Mouse (Mus musculus): Measurements from ENCODE around the gene 1700037H04Rik.

Gene 1700037H04Rik

DNA sequence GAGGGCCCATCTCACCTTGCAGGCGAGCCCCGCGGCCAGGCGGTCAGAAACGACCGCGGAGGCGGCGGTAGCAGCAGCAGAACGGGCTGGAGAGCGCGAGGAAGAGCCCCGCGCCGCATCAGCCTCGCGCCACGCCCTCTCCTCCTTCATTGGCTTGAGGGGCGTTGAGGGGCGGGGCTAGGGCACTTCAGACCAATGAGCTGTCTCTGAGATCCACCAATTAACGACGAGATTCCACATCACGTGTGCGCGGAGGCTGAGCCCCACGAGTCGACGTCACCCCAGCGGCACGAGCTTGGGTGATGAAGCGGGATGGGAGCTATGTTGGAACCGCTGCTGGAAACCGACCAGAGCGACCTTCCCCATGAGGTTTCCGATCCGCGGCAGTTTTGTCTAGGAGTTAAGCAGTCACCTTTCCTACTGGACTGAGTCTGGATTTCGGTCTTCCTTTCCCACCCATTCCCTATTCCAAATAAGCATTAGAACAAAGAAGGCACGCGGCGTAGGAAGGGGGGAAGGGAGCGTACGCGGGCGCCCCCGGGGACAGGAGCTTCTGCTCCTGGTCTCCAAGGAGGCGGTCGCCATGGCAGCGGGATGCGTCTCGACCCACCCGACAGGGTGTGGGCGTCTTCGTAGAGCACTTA lies at the start of gene 1700037H04Rik:
1700037H04Rik (minus strand) TSS at position 144 of the 644 bp plus-strand sequence.
- DNase-seq = peak; percentile 98

DNA sequence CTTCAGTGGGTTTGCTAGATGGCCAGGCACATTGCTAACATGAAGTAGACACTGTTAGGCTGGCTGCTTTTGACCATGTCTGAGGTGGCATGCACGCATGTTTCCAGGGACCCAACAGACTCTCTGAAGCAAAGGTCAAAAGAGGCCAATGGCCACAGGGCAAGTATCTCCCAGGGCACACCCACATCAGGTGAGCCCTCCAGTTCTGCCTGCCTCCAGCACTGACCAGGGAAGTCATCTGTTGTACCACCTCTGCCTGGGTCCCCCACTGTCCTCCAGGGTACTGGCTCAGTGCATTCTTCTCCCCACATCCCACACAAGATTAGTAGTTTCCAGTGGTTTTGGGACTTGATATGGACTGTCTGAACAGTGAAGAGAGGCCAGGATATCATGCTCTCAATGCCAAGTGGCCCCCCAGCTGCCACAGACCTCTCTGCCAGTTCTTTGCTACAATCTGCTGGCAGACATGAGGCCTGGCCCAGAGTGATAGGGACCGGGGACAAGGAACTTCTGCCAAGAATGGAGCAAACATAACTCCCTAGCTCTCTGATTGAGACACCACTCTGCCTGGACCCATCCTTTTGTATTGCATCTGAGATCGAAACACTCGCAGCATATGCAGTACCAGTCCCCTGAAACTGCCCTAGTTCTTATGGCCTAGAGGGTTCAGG lies 49.4 kb upstream of the 1700037H04Rik start:
- no peak for DNase-seq

DNA sequence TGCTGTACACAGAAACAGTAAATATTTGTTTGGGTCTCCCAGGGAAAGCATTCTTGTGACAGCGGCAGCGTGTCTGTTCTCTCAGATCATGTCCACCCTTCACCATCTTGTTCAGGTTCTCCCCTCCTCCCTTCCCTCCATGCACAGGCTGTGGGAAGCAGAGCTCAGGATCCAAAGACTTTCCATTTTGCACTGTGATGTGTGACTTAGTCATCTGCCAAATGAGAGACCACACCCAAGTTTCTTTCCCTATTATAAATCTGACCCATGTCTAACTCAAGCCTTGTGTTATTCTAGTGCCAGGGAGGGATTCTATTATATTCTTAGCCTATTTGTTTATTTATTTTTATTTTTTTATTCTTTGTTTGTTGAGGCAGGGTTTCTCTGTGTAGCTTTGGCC lies 48.5 kb upstream of the 1700037H04Rik start:
- DNase-seq = no peak

DNA sequence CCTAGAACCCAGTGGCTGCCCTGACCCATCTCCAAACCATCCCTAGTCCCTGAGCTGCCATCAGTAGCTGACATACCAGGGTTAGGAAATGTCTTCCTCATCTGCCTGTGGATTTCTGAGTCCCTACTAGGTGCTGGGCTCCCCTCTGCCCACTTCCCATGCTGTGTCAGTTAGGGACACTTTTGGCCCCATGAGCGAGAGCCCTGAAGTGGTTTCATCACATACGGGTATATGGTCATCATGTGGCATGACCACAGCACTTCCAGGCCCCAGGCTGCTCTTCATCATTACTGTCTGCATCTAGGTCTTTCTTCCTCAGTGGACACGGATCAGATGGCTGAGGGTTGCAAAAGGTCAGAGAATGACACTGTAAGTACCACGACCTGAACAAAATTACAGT lies 46.9 kb upstream of the 1700037H04Rik start, which contains the start of gene Ap5s1:
Ap5s1 (plus strand) TSS at position 301 of the 400 bp plus-strand sequence.
- DNase-seq = no peak

DNA sequence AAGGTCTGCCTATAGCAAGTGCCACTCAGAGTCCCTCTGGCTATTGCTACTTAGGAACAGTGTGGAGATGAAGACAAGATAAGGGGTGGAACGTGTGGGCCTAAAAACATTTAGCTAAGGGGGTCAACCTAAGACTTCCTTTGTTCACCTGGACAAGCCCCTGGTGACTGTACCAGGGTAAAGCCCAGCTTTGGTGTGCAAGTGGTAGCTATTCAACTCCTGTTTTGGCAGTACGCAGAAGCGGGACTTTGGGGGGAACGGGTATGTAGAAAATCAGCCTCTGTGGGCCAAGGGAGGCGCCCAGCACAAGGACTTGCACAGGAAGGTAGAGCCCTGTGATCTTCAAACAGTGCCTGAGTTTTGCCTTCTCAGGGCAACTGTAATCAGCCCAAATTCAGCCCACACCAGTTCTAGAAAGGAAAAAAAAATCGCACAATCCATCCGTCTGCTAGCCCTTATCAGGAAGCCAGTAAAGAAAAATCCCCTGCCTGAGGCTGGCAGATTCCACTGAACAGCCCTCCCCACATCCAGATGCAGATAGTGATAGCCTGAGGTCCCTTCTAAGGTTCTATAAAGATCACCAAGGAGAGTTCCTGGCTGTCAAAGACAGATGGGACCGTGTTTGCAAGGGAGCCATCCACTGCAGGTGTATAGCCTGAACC lies 45.8 kb upstream of the 1700037H04Rik start:
- DNase-seq = no peak

DNA sequence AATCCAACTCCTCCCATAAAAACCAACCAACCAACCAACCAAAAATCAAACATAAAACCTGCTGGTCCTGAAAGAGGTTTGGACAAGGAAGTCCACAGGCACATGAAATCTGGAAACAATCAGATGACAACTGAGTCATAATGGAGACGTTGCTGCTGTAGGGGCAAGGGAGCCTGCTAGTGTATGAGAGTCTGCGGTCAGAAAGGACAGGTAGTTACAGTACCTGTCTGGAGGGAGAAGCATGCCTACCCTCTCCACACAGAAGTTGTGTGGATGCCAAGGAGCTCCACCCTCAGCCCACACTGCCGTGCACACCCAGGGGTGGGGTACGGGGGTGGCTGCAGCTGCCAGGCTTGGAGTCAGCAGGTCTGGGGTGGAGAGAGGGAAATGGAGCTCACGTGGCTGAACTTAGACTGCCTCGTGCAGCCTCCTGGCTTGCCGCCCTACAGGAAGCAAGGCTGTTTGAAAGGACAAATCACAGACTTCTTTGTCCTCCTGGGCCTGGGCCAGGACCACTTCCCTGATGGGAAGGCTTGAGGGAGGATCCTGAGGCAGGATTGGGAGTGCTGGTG lies 44.6 kb upstream of the 1700037H04Rik start:
- DNase-seq = peak; percentile 28

DNA sequence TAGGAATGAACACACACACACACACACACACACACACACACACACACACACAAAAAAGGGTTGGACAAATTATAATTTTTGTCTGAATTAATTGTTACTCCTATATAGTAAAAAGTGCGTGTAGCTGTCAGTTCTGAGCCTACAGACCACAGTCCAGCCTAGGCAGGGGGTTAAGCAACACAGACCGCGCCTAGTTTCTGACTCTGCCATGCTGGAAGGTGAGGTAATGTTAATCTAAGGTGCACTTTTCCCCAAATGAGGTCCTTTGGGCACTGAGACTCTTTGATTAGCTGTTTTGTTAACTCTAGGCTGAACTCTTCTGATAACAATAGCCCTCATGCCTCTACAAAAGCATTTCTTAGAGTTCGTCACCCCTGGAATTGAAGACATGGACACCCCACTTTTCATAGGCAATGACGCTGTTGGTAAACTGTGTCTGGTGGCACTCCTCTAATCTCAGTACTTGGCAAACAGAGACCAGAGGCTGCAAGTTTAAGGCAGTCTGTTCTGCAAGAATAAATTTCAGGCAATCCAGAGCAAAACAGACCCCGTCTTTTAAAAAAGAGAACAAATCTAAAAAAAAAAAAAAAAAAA lies 44.0 kb upstream of the 1700037H04Rik start:
- no peak for DNase-seq

DNA sequence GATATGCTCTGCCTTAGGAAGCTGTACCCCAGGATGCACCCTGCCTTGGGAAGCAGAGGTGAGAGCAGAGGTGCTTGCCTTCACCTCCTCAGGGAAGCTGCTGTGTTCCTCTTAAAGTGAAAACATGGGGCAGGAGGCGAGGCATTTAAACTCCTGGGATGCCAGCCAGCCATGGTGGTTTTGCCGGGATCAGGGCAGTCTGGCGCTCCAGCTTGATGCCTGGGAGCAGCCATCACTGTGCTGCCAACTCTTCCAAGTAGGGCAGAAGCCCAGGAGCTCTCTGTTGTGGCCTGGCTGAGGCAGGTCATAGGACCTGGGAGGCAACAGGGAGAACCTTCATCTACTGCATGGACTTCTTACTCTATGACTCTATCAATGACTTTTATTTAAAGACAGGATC lies 41.4 kb upstream of the 1700037H04Rik start:
- no peak for DNase-seq

DNA sequence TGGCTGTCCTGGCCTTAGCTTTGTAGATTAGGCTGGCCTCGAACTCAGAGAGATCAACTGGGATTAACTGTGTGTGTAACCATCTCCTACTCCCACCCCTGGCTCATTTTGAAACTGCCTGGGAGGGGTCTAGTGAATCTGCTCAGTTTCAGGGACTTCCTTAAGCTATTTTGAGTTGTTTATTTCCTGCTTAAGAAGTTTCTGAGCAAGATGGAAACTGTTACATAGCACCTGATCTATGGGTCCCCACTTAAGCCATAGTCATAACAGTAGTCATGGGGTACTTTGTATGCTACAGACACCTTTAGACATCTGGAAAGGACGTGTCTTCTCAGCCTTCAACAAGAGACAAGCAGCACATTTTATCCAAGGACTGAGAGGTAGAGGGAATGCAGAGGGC lies 40.8 kb upstream of the 1700037H04Rik start:
- DNase-seq = no peak

DNA sequence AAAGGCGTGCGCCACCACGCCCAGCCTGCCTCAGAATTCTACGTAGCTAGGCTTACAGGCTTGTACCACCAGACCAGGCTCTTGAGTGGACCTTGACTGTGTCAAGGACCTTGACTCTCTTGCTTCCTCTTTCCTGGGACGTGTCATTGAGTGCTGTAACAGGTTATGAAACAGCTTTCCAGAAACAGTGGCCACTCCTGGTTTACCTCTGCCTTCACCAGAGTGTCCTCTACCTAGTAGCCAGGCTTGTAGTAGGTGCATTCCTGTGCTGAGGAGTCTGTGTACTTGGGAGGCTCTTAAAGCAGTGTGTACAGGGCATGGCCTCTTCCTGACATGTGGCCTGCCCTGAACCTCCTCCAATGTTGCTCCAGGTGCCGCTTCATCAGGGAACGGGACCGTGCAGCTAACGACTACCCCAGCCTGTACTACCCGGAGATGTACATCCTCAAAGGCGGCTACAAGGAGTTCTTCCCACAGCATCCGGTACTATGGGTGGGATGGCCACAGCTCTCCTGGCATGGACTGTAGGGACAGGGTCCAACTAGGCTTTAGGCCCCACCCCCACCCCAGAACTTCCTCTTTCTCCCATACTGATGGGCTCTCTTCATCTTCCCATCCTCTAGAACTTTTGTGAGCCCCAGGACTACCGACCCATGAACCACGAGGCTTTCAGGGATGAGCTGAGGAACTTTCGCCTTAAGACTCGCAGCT lies 36.9 kb upstream of the 1700037H04Rik start:
- DNase-seq = no peak

DNA sequence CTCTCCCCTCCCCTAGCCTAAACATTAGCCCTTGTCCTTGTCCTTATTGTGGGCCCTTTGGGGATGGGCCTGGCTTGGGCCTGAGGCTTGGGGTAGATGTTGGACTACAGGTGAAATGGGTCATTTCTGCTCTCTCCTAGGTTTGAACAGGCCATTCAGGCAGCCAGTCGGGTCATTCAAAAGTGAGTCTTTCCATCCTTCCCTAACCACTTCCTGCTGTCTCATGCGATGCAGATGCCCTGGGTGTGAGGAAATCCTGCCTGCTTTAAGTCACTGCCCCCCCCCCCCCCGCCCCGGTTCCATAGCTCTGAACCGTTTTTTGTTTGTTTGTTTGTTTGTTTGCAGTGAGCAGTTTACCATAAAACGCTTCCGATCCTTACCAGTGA lies 31.1 kb upstream of the 1700037H04Rik start:
- DNase-seq = no peak

DNA sequence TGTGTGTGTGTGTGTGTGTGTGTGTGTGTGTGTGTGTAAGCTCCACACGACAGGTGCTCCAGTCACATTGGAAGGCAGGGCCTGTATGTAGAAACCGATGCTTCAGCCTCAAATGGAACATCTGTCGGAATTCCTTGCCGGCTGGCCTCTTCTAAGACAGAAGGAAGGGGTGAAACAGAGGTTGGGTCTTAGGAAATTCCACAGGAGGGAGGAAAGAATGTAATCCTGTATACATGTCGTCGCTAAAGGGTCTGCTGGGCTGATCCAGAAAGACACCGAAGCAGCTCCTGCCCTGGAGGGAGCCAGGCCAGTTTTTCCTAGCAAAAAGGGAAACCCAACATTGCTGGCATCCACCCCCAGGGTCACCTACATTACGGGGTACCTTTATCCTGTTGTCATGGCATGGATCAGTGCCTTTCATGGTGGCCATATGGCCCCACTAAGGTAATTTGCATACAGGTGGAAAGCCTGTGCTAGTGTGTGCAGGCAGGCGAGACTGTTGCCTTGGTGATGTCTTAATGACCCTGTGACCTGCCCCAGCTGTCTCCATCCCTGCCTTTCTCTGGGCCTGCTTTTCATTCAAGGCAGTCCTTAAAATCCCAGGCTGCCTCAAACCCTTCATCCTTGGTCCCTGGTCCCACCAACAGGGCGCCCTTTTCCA lies 30.6 kb upstream of the 1700037H04Rik start:
- no peak for DNase-seq

DNA sequence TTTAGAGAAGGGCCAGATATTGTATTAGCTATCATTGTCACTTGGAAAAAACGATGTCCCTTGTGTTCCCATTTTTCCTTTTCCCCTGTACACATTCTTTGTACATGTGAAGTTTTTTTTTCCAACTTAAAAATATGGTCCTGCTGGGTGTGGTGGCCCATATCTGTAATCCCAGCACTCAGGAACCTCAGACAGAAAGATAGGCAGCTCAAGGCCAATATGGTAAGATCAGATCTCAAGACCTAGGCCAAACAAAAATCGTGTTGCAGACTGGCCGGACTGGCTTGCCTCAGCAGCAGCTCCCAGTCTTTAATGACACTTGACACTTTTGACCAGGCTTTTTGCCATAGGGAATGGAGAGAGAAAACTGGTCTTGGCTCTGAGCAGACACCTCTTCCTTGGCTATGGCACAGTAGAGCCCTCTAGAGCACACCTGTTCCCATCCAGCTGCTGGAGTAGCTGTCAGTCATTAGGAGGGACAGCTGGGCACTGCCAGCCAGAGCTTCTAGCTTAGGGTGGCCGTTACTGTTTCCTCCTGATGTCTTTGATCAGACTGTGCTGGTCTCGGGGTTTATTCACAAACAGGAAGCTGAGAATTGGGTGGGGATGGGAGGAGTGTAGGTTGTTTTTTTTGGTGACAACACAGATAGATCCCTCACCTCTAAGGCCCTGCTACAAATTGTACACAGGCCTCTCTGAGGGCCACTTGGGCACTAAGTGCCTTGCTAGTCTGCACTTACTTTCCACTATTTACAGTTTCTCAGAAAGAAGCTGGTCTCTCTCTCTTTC lies 29.8 kb upstream of the 1700037H04Rik start:
- DNase-seq = no peak

DNA sequence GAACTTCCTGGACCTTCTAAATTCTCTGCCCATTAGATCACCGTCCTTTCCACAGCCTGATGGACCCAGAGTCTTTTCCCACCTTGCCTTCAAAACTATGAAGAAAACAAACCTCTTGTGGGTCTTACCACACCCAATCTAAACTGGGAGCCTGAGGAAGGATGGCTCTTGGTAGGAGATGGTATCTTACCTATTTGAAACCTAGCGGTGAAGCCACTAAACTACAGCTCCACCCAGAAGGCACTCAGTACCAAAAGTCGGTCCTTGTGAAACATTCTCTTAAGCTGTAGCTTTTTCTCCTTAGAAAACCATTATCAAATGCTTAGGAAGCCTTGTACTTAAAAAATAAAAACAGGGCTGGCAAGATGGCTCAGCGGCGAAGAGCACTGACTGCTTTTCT lies 28.4 kb upstream of the 1700037H04Rik start:
- no peak for DNase-seq

DNA sequence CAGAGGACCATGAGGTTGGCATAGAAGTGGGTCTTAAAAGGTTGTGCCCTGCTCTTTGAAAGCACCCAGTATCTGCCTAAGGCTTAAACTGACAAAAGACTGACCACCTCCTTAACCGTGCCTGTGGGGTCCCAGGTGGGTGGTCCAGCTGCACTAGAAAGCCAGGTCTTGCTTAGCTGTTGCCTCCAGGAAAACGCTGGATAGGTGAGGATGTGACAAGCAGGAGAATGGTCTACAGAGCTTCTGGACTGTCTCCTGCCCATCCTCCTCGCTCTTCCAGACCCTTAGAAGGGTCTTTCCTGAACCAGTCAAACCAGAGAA lies 27.7 kb upstream of the 1700037H04Rik start:
- peak; percentile 19 for DNase-seq

DNA sequence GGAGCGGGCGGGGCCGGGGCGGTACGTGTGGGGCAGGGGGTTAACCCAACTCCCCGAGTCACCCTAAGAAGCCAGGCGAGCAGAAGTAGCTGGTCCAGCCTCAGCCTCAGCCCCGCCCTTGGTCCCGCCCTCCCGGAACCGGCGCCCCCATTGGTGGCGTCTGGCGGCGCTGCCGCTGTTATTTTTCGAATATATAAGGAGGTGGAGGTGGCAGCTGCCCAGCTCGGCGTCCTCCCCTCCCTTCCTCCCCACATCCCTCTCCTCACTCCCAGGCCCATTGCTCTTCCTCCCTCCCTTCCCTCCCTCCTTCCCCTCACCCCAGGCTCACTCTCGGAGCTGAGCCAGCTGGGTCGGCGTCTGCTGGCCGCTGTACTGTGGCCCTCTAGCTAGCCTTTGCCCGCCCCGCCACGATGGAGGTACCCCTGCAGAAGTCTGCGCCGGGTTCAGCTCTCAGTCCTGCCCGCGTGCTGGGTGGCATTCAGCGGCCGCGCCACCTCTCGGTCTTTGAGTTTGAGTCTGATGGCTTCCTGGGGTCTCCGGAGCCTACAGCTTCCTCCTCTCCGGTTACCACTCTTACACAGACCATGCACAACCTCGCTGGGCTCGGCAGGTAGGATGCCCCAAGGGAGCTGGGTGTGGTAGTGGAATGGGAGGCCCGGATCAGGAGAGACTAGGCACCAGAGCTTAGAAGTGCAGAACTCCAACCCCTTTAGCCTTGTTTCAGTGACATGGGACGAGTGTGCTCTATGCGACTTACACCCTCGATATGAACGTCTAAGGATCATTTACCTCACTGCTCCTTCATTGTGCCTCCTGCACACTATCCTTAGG lies 27.1 kb upstream of the 1700037H04Rik start, which contains the start of the genes Cdc25b and Spef1:
Cdc25b (plus strand) TSS at position 179 of the 831 bp plus-strand sequence.
Spef1 (minus strand) TSS at position 512 of the 831 bp plus-strand sequence.
- peak; percentile 90 for DNase-seq

DNA sequence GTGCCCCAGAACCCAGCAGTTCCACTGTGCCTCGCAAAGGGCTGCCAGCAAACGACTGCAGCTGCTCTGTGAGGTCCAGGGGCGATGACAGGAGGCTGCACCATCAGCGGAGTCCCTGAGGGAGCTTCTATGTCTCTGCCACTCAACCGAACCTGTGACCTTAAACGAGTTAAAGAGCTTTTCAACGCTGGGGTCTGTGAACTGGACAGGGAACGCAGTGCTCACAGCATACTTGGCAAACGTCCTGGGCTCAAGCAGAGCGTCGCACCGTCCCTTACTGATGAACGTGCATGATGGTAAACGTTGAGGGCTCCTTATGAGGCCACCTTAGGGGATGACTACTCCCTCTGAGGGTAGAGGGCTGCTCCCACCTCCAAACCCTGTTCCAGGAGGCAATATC lies 26.5 kb upstream of the 1700037H04Rik start:
- peak; percentile 42 for DNase-seq

DNA sequence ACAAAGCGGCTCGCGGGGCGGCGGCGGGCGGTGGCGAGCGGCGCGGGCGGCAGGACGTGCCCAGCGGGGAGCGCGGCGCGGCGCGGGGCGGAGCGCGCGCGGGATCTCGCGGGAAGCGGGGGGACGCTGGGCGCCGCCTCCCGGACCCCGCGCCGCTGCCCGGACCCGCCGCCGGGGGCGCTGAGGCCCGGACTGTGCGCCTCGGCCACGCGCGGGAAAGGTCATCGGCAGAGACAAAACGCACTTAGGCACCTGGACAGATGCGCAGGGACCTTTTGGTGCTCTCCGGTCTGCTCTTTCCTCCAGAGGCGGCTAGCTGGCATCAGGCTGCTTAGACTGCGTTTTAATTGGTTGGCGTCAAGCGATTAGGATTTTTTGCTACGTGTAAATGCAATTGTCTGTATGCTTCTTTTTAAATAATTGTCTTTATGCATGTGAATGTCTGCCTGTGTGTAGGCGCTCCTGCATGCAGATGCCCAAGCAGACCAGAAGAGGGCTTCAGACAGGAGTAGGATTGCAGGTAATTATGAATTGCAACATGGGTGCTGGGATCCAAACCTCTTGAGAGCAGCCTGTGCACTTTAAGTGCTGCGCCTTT lies 20.2 kb upstream of the 1700037H04Rik start, which contains the start of gene Cenpb:
Cenpb (minus strand) TSS at position 78 of the 598 bp plus-strand sequence.
- DNase-seq = peak; percentile 88

DNA sequence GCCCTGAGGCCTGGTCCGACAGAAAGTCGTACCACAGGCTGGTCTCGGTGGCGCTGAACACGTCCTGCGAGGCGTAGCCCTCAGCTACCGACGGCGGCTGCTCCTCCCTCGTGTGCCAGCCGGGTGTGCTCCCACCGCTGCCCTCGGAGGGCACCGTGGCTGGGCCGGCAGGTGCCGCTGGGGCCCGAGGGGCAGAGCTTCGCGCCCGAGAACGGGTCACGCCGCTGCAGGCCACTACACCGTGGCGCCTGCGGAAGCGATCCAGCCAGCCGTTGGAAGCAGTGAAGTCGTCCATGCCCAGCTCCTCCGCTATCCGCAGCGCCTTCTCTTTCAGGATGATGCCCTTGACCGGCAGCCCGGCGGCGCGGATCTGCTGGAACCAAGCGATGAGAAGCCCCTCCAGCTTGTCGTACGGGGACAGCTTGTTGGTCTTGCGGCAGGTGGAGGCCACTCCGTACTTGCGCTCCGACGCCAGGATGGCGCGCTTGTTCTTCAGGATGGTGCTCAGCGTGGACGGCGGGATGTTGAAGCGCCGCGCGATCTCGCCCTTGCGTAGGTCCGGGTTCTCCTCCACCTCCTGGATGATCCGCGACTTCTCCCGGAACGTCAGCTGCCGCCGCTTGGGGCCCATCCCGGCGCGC lies 19.5 kb upstream of the 1700037H04Rik start:
- DNase-seq = peak; percentile 67

All from thymus, postnatal 4 days (tissue).